Mouse (Mus musculus) forebrain, embryonic 11.5 days (tissue): ENCODE measurements at regions not wholly inside any gene's neighbourhood (a gene's known extent, or its start where the extent isn't known, plus 50 kb on each side); places are given as distances from the start of the nearest gene placed in this dataset.

Source experiments
- ATAC-seq: fragments of 200-750 bp; cut with Nextera tagmentation; replicated peaks from 2 replicates; pipeline ENCODE4 v1.8.0; 2017; ENCODE audit warnings: moderate TSS enrichment; ENCODE audit not compliant: low FRiP score
- DNase-seq: peaks from one replicate; pipeline ENCODE4 v3.0.0-alpha.2; 2017; ENCODE audit warnings: low spot score
- H3K27ac ChIP-seq: fragments of 300-500 bp; sonication (generic); 2 replicates; pipeline ENCODE4 v1.5.1; 2014; ENCODE audit warnings: low read depth, low read length
- H3K27me3 ChIP-seq: fragments of 300-500 bp; sonication (generic); 2 replicates; pipeline ENCODE4 v1.6.1; 2014; ENCODE audit warnings: mild to moderate bottlenecking, low read length, mixed read lengths; ENCODE audit not compliant: control insufficient read depth, insufficient read depth
- H3K36me3 ChIP-seq: fragments of 300-500 bp; sonication (generic); 2 replicates; pipeline ENCODE4 v1.6.1; 2014; ENCODE audit warnings: mild to moderate bottlenecking, low read length, moderate library complexity, mixed read lengths; ENCODE audit not compliant: control insufficient read depth, insufficient read depth
- H3K4me1 ChIP-seq: fragments of 300-500 bp; sonication (generic); replicated peaks from 2 replicates; pipeline ENCODE4 v1.6.1; 2014; ENCODE audit warnings: low read length, mixed read lengths; ENCODE audit not compliant: control insufficient read depth, insufficient read depth
- H3K4me2 ChIP-seq: fragments of 300-500 bp; sonication (generic); 2 replicates; pipeline ENCODE4 v1.6.1; 2014; ENCODE audit warnings: low read depth, mild to moderate bottlenecking, low read length, moderate library complexity, mixed read lengths; ENCODE audit not compliant: severe bottlenecking
- H3K4me3 ChIP-seq: fragments of 300-500 bp; sonication (generic); 2 replicates; pipeline ENCODE4 v1.5.1; 2014; ENCODE audit warnings: low read depth, low read length
- H3K9ac ChIP-seq: fragments of 300-500 bp; sonication (generic); 2 replicates; pipeline ENCODE4 v1.6.1; 2014; ENCODE audit warnings: low read length
- H3K9me3 ChIP-seq: fragments of 300-500 bp; sonication (generic); 2 replicates; pipeline ENCODE4 v1.6.1; 2016; ENCODE audit warnings: low read length, mixed read lengths; ENCODE audit not compliant: control insufficient read depth
- WGBS: fragments of 180-500 bp; shearing (Covaris S2); extraction: QIAGEN DNeasy Blood & Tissue Kit; methylation state at CpG from one replicate; pipeline ENCODE4 v1.1.7; 2014; 5-methylcytosine and 5-hydroxymethylcytosine counted together

DNA sequence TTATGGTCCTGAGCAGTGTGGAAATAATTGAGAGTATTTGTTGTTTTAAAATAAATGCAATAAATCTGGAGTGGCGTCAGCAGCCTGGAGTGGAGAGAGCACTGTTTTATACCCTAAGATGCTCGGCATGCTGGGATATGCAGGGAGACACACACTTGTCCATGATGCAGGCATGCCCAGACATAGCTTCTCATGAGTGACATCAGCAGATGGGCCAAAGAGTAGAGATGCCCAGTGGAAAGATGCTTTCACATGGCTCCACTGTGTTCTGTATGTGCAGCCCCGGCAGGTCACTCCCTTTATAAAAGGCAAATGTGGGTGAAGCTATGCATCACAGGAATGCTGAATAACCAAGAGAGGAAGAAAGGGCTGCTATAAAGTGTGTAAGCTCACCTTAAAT lies 145.7 kb upstream of the Cdh13 start:
- Histone ChIP-seq H3K9ac (no peak overlapping the region), H3K27me3 (no peaks in the 10 kb centered on the region), H3K9me3 (no peaks in the 10 kb centered on the region), H3K4me2 (no peak overlapping the region), H3K27ac (no peak overlapping the region), H3K4me1 (no peaks in the 10 kb centered on the region), H3K36me3 (no peaks in the 10 kb centered on the region), H3K4me3 (no peak overlapping the region)
- WGBS, result 84% methylated on average over 3 of the region's 3 CpGs
- DNase-seq (no peak), ATAC-seq (no peak)

DNA sequence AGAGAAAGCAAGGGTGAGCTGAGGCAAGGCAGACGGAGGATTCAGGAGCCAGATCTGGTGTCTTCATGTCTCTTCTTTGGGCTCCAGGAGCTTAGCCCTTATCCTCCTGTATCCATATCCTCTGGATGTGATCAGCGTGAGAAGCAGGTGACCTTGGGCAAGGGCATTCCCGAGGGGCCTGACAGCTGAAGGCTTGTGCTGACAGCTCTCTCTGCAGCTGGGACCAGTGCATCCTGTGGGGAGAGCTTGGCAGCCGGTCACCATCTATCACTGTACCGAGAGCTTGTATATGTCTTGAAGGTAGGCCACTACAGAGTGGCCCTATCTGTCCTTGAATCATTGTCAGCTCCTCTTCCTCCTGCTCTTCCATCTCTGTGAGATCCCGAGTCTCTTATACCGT lies 158.5 kb upstream of the Cdh13 start:
- no peak overlapping the region for H3K4me3 ChIP-seq
- no peak overlapping the region for H3K9ac ChIP-seq
- DNase-seq (no peak), ATAC-seq (no peak)
- no peak overlapping the region for H3K4me2 ChIP-seq
- H3K9me3 ChIP-seq, result no peaks in the 10 kb centered on the region
- no peak overlapping the region for H3K27ac ChIP-seq
- H3K36me3 ChIP-seq, result no peaks in the 10 kb centered on the region
- no peaks in the 10 kb centered on the region for H3K4me1 ChIP-seq
- no peaks in the 10 kb centered on the region for H3K27me3 ChIP-seq
- WGBS, result 86% methylated on average over 7 of the region's 7 CpGs

DNA sequence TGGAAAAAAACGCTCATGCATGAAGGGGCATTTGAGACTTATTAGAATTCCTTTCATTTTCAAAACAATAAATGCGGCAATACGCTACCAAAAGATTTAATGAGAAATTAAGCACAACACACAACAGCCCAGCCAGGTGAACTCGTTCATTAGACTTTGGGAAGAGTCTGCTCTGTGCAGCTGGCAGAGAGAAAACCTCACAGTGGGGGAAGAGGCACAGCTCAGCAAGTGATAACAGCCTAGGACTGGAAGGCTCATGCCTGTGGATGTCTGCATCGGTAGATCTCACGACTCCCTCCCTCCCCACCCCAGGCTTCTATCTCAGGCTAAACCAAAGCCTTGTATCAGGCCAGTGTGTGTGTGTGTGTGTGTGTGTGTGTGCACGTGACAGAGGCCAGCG lies 169.3 kb upstream of the Cdh13 start:
- Histone ChIP-seq H3K27ac (no peak overlapping the region), H3K9me3 (no peaks in the 10 kb centered on the region), H3K27me3 (no peaks in the 10 kb centered on the region), H3K4me1 (0 out of 2 replicates have a peak, but pooled peaks cover 2% of the 10 kb centered on the region), H3K36me3 (no peaks in the 10 kb centered on the region), H3K4me3 (no peak overlapping the region), H3K4me2 (no peak overlapping the region), H3K9ac (no peak overlapping the region)
- DNase-seq, result no peak
- WGBS, result 53% methylated on average over 8 of the region's 8 CpGs
- ATAC-seq, result no peak

DNA sequence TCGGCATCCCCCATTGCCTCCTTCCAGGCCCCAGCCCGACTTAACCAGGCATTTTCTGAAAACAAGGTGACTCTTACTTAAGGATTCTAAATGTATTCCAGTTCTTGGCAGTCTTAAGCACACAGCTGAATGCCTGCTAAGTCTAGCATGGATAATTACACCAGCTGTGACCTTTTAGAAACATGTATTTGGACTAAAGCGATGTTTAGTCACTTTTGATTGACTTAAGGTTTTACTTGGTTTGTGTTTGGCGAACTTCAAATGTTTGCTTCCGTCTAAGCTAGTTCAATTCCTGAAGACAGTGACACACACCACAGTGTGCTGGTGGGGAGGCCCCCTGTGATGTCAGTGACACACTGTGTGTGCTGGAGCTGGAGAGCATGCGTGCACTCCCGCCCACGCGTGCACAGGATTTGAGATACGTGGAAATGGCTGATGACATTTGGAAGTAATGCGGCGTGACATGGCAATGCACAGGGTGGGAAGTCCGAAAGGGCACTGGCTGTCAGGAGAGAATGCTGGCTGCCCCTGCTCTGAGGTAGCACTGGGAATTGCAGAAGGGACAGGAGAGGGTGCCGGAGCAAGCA lies 179.0 kb upstream of the Cdh13 start:
- no peak overlapping the region for H3K4me2 ChIP-seq
- ATAC-seq (no peak), DNase-seq (no peak)
- H3K27me3 ChIP-seq, result no peaks in the 10 kb centered on the region
- 72% methylated on average over 14 of the region's 14 CpGs for WGBS
- H3K4me3 ChIP-seq, result no peak overlapping the region
- H3K4me1 ChIP-seq, result no peaks in the 10 kb centered on the region
- no peak overlapping the region for H3K27ac ChIP-seq
- H3K36me3 ChIP-seq, result no peaks in the 10 kb centered on the region
- no peaks in the 10 kb centered on the region for H3K9me3 ChIP-seq
- H3K9ac ChIP-seq, result no peak overlapping the region

DNA sequence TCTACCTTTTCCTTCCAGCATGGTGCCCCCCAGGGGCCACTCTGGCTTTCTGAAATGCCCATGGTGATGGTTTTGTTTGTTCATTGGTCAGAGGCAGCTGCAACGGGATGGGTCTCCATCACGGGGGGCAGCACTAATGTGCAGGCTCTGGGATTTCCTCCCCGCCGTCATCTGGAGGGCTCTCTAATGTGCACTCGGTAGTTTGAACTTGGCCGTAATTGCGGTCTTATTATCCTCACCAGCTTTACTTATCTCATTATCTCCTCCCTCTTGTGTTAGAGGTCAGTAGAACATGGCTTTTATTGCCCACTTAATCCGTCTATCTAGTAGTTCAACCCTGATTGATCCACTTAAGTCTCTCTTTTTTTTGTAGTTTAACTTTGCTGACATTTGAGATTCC lies 182.2 kb upstream of the Cdh13 start:
- 72% methylated on average over 8 of the region's 8 CpGs for WGBS
- Histone ChIP-seq H3K4me2 (no peak overlapping the region), H3K9me3 (no peaks in the 10 kb centered on the region), H3K36me3 (no peaks in the 10 kb centered on the region), H3K27ac (no peak overlapping the region), H3K27me3 (no peaks in the 10 kb centered on the region), H3K9ac (no peak overlapping the region), H3K4me3 (no peak overlapping the region), H3K4me1 (peaks cover 3% of the 10 kb centered on the region; the same call in 1 of the 2 replicates)
- ATAC-seq (no peak), DNase-seq (no peak)

DNA sequence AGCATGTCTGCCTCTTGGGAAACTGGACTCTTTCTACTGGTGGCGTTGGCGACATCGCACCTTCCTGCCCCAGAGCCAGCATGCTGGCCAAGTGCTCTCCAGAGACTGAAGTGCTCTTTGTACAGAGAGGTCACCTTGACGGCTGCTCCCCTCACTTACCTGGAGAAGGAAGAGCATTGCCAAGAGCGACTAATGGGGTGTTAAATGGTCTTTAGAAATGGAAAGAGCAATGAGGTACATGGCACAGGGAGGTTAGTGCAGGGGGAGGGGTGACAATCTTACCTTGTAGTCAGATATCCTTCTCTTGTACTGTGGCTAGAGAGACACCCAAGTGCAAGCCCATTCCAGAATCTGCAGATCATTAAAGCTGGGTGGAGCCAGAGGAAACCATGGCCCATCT lies 220.8 kb upstream of the Cdh13 start:
- H3K4me3 ChIP-seq, result no peak overlapping the region
- H3K4me2 ChIP-seq, result no peak overlapping the region
- 81% methylated on average over 5 of the region's 5 CpGs for WGBS
- no peaks in the 10 kb centered on the region for H3K4me1 ChIP-seq
- no peak for DNase-seq
- ATAC-seq, result no peak
- no peaks in the 10 kb centered on the region for H3K27me3 ChIP-seq
- no peak overlapping the region for H3K27ac ChIP-seq
- H3K9ac ChIP-seq, result no peak overlapping the region
- H3K36me3 ChIP-seq, result no peaks in the 10 kb centered on the region
- no peaks in the 10 kb centered on the region for H3K9me3 ChIP-seq

DNA sequence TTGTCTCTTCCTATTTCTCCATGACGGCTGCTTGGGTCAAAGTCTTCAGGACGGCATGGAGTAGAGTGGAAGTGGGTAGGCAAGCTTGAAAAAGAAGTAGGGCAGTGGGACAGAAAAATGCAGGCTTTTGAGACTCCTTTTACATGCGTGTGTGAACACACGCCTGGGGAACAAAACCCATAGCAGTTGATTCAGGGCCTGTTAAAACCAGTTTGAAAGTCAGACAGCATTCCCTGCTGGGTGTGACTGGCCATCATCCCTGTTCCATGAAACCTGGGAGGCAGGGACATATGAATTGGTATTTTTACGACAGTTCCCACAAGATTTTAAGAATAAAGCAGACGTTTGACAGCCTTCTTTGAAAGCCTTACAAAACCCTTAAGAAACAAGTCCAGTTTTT lies 226.8 kb upstream of the Cdh13 start:
- no peaks in the 10 kb centered on the region for H3K27me3 ChIP-seq
- no peak for ATAC-seq
- no peak overlapping the region for H3K27ac ChIP-seq
- 88% methylated on average over 6 of the region's 6 CpGs for WGBS
- no peaks in the 10 kb centered on the region for H3K36me3 ChIP-seq
- H3K4me1 ChIP-seq, result no peaks in the 10 kb centered on the region
- H3K4me3 ChIP-seq, result no peak overlapping the region
- no peak overlapping the region for H3K4me2 ChIP-seq
- H3K9ac ChIP-seq, result no peak overlapping the region
- no peaks in the 10 kb centered on the region for H3K9me3 ChIP-seq
- no peak for DNase-seq

DNA sequence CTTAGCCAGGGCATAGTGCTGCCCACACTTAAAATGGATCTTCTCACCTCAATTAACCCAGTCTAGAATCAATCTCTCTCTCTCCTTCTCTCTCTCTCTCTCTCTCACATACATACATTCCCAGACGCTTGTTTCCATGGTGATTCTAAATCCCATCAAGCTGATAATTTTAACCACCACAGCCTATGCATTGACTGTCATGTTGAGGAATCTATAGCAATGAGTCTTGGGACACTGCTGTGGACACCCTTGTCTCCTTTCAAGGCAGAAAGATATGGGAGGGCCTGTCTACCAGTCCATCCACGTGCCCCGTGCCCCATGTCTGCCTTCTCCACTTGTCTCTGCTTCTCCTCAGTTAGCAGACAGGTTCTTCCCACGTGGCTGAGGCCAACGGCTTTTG lies 228.0 kb upstream of the Cdh13 start:
- no peak overlapping the region for H3K4me2 ChIP-seq
- H3K4me3 ChIP-seq, result no peak overlapping the region
- DNase-seq (no peak), ATAC-seq (no peak)
- no peak overlapping the region for H3K27ac ChIP-seq
- no peaks in the 10 kb centered on the region for H3K9me3 ChIP-seq
- H3K4me1 ChIP-seq, result no peaks in the 10 kb centered on the region
- no peaks in the 10 kb centered on the region for H3K36me3 ChIP-seq
- no peak overlapping the region for H3K9ac ChIP-seq
- WGBS, result 88% methylated on average over 5 of the region's 5 CpGs
- H3K27me3 ChIP-seq, result no peaks in the 10 kb centered on the region

DNA sequence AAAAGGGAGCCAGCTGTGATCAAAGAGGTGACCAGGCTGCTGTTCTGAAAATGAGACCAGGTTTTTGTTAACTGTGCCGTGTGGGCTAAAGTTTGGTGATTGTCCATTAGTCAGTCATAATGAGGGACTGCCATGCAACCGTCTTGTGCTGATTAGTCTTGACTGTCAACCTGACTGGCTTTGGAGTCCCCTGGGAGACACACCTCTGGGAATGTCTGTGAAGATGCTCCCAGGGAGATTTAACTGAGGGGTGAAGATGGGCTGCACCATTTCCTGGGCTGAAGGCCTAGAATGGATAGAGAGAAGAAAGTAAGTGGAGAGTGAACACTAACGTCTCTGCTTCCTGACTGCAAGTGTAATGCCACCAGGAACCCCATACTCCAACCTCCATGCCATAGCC lies 233.1 kb upstream of the Cdh13 start:
- Histone ChIP-seq H3K36me3 (no peaks in the 10 kb centered on the region), H3K27ac (no peak overlapping the region), H3K27me3 (no peaks in the 10 kb centered on the region), H3K4me2 (no peak overlapping the region), H3K9me3 (no peaks in the 10 kb centered on the region), H3K4me1 (no peaks in the 10 kb centered on the region), H3K9ac (no peak overlapping the region), H3K4me3 (no peak overlapping the region)
- no peak for ATAC-seq
- 89% methylated on average over 3 of the region's 3 CpGs for WGBS
- no peak for DNase-seq
